Mouse (Mus musculus) embryonic facial prominence, embryonic 13.5 days (tissue): ENCODE data around the gene Edil3. TPM values are rescaled to one million over a fixed set of nuclear protein-coding genes. Genes with fewer than 3 reads are reported as not detected.

ENCODE experiments used
- ATAC-seq: fragments of 200-750 bp; cut with Nextera tagmentation; 2 replicates; pipeline ENCODE4 v1.8.0; 2017; ENCODE audit warnings: low read depth; ENCODE audit not compliant: insufficient number of reproducible peaks, insufficient read depth, low FRiP score, low TSS enrichment
- H3K27ac ChIP-seq: fragments of 300-500 bp; sonication (generic); 2 replicates; pipeline ENCODE4 v1.5.1; 2015; ENCODE audit warnings: moderate library complexity, mild to moderate bottlenecking, inconsistent platforms
- H3K27me3 ChIP-seq: fragments of 300-500 bp; sonication (generic); 2 replicates; pipeline ENCODE4 v1.6.1; 2015; ENCODE audit warnings: mild to moderate bottlenecking, inconsistent platforms
- H3K36me3 ChIP-seq: fragments of 300-500 bp; sonication (generic); 2 replicates; pipeline ENCODE4 v1.6.1; 2015; ENCODE audit warnings: mild to moderate bottlenecking, inconsistent platforms
- H3K4me1 ChIP-seq: fragments of 300-500 bp; sonication (generic); 2 replicates; pipeline ENCODE4 v1.6.1; 2015; ENCODE audit warnings: inconsistent platforms
- H3K4me2 ChIP-seq: fragments of 300-500 bp; sonication (generic); 2 replicates; pipeline ENCODE4 v1.6.1; 2015; ENCODE audit warnings: moderate library complexity, mild to moderate bottlenecking, inconsistent platforms
- H3K4me3 ChIP-seq: fragments of 300-500 bp; sonication (generic); 2 replicates; pipeline ENCODE4 v1.5.1; 2015; ENCODE audit warnings: mild to moderate bottlenecking, inconsistent platforms
- H3K9ac ChIP-seq: fragments of 300-500 bp; sonication (generic); 2 replicates; pipeline ENCODE4 v1.6.1; 2015; ENCODE audit warnings: mild to moderate bottlenecking, inconsistent platforms
- H3K9me3 ChIP-seq: fragments of 300-500 bp; sonication (generic); 2 replicates; pipeline ENCODE4 v1.6.1; 2016; ENCODE audit warnings: inconsistent platforms
- WGBS: fragments of 180-500 bp; shearing (Covaris S2); methylation state at CpG from one replicate; pipeline ENCODE4 v1.1.7; 2015; ENCODE audit warnings: mixed read lengths; 5-methylcytosine and 5-hydroxymethylcytosine counted together
- polyA plus RNA-seq: library from polyadenylated mRNA; unstranded; fragments of >200 nt; fragmentation: Nextera tagmentation; extraction: Ambion mirVana; gene quantifications from 2 replicates; pipeline ENCODE4 v1.2.1, GENCODE M21; 2015

Gene Edil3
- polyA plus RNA-seq, 1 experiment from 2014 or later: 20.1 TPM

- no peak overlapping the region for H3K27ac ChIP-seq
- H3K27me3 ChIP-seq: no peaks in the 10 kb centered on the region
- H3K9ac ChIP-seq: no peak overlapping the region
- 52% methylated on average over 4 of the region's 4 CpGs for WGBS
- H3K36me3 ChIP-seq: no peaks in the 10 kb centered on the region
- H3K9me3 ChIP-seq: no peaks in the 10 kb centered on the region
- no peaks in the 10 kb centered on the region for H3K4me1 ChIP-seq
- no peak for ATAC-seq
- H3K4me3 ChIP-seq: no peak overlapping the region
- H3K4me2 ChIP-seq: no peak overlapping the region
Observed at GRCm38 (mm10) chr13:89288201-89288600, 466.9 kb downstream of the Edil3 start.

- no peaks in the 10 kb centered on the region for H3K36me3 ChIP-seq
- H3K4me2 ChIP-seq: no peak overlapping the region
- no peak overlapping the region for H3K4me3 ChIP-seq
- H3K27ac ChIP-seq: no peak overlapping the region
- H3K9me3 ChIP-seq: no peaks in the 10 kb centered on the region
- no peaks in the 10 kb centered on the region for H3K27me3 ChIP-seq
- H3K9ac ChIP-seq: no peak overlapping the region
- no peaks in the 10 kb centered on the region for H3K4me1 ChIP-seq
- ATAC-seq: no peak
- WGBS: 66% methylated on average over 1 of the region's 1 CpGs
Observed at GRCm38 (mm10) chr13:89321155-89321554, 499.9 kb downstream of the Edil3 start.

- H3K4me2 ChIP-seq: no peak overlapping the region
- H3K27me3 ChIP-seq: no peaks in the 10 kb centered on the region
- H3K4me1 ChIP-seq: no peaks in the 10 kb centered on the region
- WGBS: 85% methylated on average over 2 of the region's 2 CpGs
- no peaks in the 10 kb centered on the region for H3K36me3 ChIP-seq
- no peaks in the 10 kb centered on the region for H3K9me3 ChIP-seq
- H3K27ac ChIP-seq: no peak overlapping the region
- ATAC-seq: no peak
- H3K4me3 ChIP-seq: no peak overlapping the region
- H3K9ac ChIP-seq: no peak overlapping the region
Observed at GRCm38 (mm10) chr13:89324282-89324681, 503.0 kb downstream of the Edil3 start.

- H3K9me3 ChIP-seq: no peaks in the 10 kb centered on the region
- H3K4me1 ChIP-seq: 0 out of 2 replicates have a peak, but pooled peaks cover 3% of the 10 kb centered on the region
- ATAC-seq: no peak
- no peak overlapping the region for H3K4me2 ChIP-seq
- H3K36me3 ChIP-seq: no peaks in the 10 kb centered on the region
- H3K27ac ChIP-seq: no peak overlapping the region
- no peak overlapping the region for H3K4me3 ChIP-seq
- 43% methylated on average over 1 of the region's 1 CpGs for WGBS
- H3K27me3 ChIP-seq: no peaks in the 10 kb centered on the region
- H3K9ac ChIP-seq: no peak overlapping the region
Observed at GRCm38 (mm10) chr13:89334494-89334893, 513.2 kb downstream of the Edil3 start.

GRCm38 (mm10) chr13:89335908-89336579 lies 514.8 kb downstream of the Edil3 start:
- Histone ChIP-seq H3K9ac (no peak overlapping the region), H3K4me2 (0 out of 2 replicates have a peak overlapping the region, but pooled peaks have one; percentile 14), H3K27me3 (no peaks in the 10 kb centered on the region), H3K4me1 (0 out of 2 replicates have a peak, but pooled peaks cover 3% of the 10 kb centered on the region), H3K9me3 (no peaks in the 10 kb centered on the region), H3K36me3 (no peaks in the 10 kb centered on the region), H3K27ac (peak overlapping the region; percentile 57; the same call in 1 of the 2 replicates), H3K4me3 (no peak overlapping the region)
- 49% methylated on average over 7 of the region's 7 CpGs for WGBS
- ATAC-seq: no peak

GRCm38 (mm10) chr13:89339055-89339454 lies 517.8 kb downstream of the Edil3 start:
- H3K4me1 ChIP-seq: 0 out of 2 replicates have a peak, but pooled peaks cover 3% of the 10 kb centered on the region
- H3K27ac ChIP-seq: no peak overlapping the region
- no peaks in the 10 kb centered on the region for H3K9me3 ChIP-seq
- no peak overlapping the region for H3K9ac ChIP-seq
- H3K4me2 ChIP-seq: no peak overlapping the region
- no peak for ATAC-seq
- 62% methylated on average over 4 of the region's 4 CpGs for WGBS
- H3K4me3 ChIP-seq: no peak overlapping the region
- H3K36me3 ChIP-seq: no peaks in the 10 kb centered on the region
- no peaks in the 10 kb centered on the region for H3K27me3 ChIP-seq

GRCm38 (mm10) chr13:89339776-89340175 lies 518.5 kb downstream of the Edil3 start:
- Histone ChIP-seq H3K9me3 (no peaks in the 10 kb centered on the region), H3K36me3 (no peaks in the 10 kb centered on the region), H3K4me3 (no peak overlapping the region), H3K27me3 (no peaks in the 10 kb centered on the region), H3K4me2 (no peak overlapping the region), H3K9ac (no peak overlapping the region), H3K27ac (no peak overlapping the region), H3K4me1 (0 out of 2 replicates have a peak, but pooled peaks cover 3% of the 10 kb centered on the region)
- ATAC-seq: no peak
- 66% methylated on average over 3 of the region's 3 CpGs for WGBS

GRCm38 (mm10) chr13:89355234-89355633 lies 534.0 kb downstream of the Edil3 start:
- no peaks in the 10 kb centered on the region for H3K27me3 ChIP-seq
- H3K4me1 ChIP-seq: no peaks in the 10 kb centered on the region
- WGBS: 71% methylated on average over 3 of the region's 3 CpGs
- ATAC-seq: no peak
- H3K9ac ChIP-seq: no peak overlapping the region
- H3K36me3 ChIP-seq: no peaks in the 10 kb centered on the region
- no peak overlapping the region for H3K4me2 ChIP-seq
- no peak overlapping the region for H3K4me3 ChIP-seq
- no peak overlapping the region for H3K27ac ChIP-seq
- no peaks in the 10 kb centered on the region for H3K9me3 ChIP-seq

GRCm38 (mm10) chr13:89358407-89358806 lies 537.1 kb downstream of the Edil3 start:
- no peaks in the 10 kb centered on the region for H3K27me3 ChIP-seq
- H3K4me3 ChIP-seq: no peak overlapping the region
- no peaks in the 10 kb centered on the region for H3K4me1 ChIP-seq
- no peak for ATAC-seq
- no peak overlapping the region for H3K9ac ChIP-seq
- no peaks in the 10 kb centered on the region for H3K36me3 ChIP-seq
- no peak overlapping the region for H3K4me2 ChIP-seq
- H3K9me3 ChIP-seq: no peaks in the 10 kb centered on the region
- H3K27ac ChIP-seq: no peak overlapping the region

GRCm38 (mm10) chr13:89362274-89362673 lies 541.0 kb downstream of the Edil3 start:
- H3K4me3 ChIP-seq: no peak overlapping the region
- no peak for ATAC-seq
- H3K4me1 ChIP-seq: no peaks in the 10 kb centered on the region
- no peak overlapping the region for H3K4me2 ChIP-seq
- no peaks in the 10 kb centered on the region for H3K36me3 ChIP-seq
- H3K9ac ChIP-seq: no peak overlapping the region
- H3K27ac ChIP-seq: no peak overlapping the region
- H3K9me3 ChIP-seq: no peaks in the 10 kb centered on the region
- no peaks in the 10 kb centered on the region for H3K27me3 ChIP-seq
- 75% methylated on average over 4 of the region's 4 CpGs for WGBS

- no peaks in the 10 kb centered on the region for H3K27me3 ChIP-seq
- H3K9ac ChIP-seq: no peak overlapping the region
- no peak for ATAC-seq
- no peak overlapping the region for H3K27ac ChIP-seq
- H3K4me1 ChIP-seq: no peaks in the 10 kb centered on the region
- no peak overlapping the region for H3K4me2 ChIP-seq
- H3K4me3 ChIP-seq: no peak overlapping the region
- H3K36me3 ChIP-seq: no peaks in the 10 kb centered on the region
- H3K9me3 ChIP-seq: no peaks in the 10 kb centered on the region
Observed at GRCm38 (mm10) chr13:89371253-89371652, 550.0 kb downstream of the Edil3 start.

GRCm38 (mm10) chr13:89371656-89372240 lies 550.5 kb downstream of the Edil3 start:
- no peak overlapping the region for H3K27ac ChIP-seq
- H3K4me2 ChIP-seq: no peak overlapping the region
- H3K4me1 ChIP-seq: no peaks in the 10 kb centered on the region
- WGBS: 64% methylated on average over 5 of the region's 5 CpGs
- no peaks in the 10 kb centered on the region for H3K27me3 ChIP-seq
- no peak for ATAC-seq
- no peak overlapping the region for H3K9ac ChIP-seq
- H3K36me3 ChIP-seq: no peaks in the 10 kb centered on the region
- no peak overlapping the region for H3K4me3 ChIP-seq
- H3K9me3 ChIP-seq: no peaks in the 10 kb centered on the region
